Mouse (Mus musculus) kidney, postnatal 0 days (tissue): ENCODE data around the gene Dnah2. TPM values are rescaled to one million over a fixed set of nuclear protein-coding genes. Genes with fewer than 3 reads are reported as not detected.

Source experiments
- ATAC-seq: fragments of 200-750 bp; cut with Nextera tagmentation; replicated peaks from 2 replicates; pipeline ENCODE4 v1.8.0; 2017; ENCODE audit warnings: low read depth, moderate number of reproducible peaks, moderate TSS enrichment, moderate library complexity; ENCODE audit not compliant: low FRiP score
- DNase-seq: peaks from one replicate; pipeline ENCODE4 v3.0.0-alpha.2; 2016; ENCODE audit warnings: low spot score
- H3K27ac ChIP-seq: fragments of 300-500 bp; sonication (generic); 2 replicates; pipeline ENCODE4 v1.5.1; 2014; ENCODE audit warnings: mild to moderate bottlenecking
- H3K27me3 ChIP-seq: fragments of 300-500 bp; sonication (generic); 2 replicates; pipeline ENCODE4 v1.6.1; 2014; ENCODE audit warnings: low read length, mixed read lengths; ENCODE audit not compliant: insufficient read depth
- H3K36me3 ChIP-seq: fragments of 300-500 bp; sonication (generic); 2 replicates; pipeline ENCODE4 v1.6.1; 2014; ENCODE audit warnings: low read length, mixed read lengths; ENCODE audit not compliant: insufficient read depth
- H3K4me1 ChIP-seq: fragments of 300-500 bp; sonication (generic); replicated peaks from 2 replicates; pipeline ENCODE4 v1.6.1; 2014; ENCODE audit warnings: antibody characterized with exemption, low read length, mixed read lengths; ENCODE audit not compliant: insufficient read depth
- H3K4me2 ChIP-seq: fragments of 300-500 bp; sonication (generic); 2 replicates; pipeline ENCODE4 v1.6.1; 2014; ENCODE audit warnings: mild to moderate bottlenecking, low read length, moderate library complexity, mixed read lengths
- H3K4me3 ChIP-seq: fragments of 300-500 bp; sonication (generic); replicated peaks from 2 replicates; pipeline ENCODE4 v1.5.1; 2014; ENCODE audit warnings: low read depth, low read length
- H3K9ac ChIP-seq: fragments of 300-500 bp; sonication (generic); 2 replicates; pipeline ENCODE4 v1.6.1; 2014; ENCODE audit warnings: low read depth, low read length
- H3K9me3 ChIP-seq: fragments of 300-500 bp; sonication (generic); replicated peaks from 2 replicates; pipeline ENCODE4 v1.6.1; 2016; ENCODE audit warnings: low read length, inconsistent platforms, mixed read lengths
- CTCF ChIP-seq: IDR thresholded peaks from 2 replicates; pipeline ENCODE4 v1.5.1; 2016; ENCODE audit warnings: antibody characterized with exemption, low read depth, mild to moderate bottlenecking, moderate library complexity
- WGBS: fragments of 180-500 bp; shearing (Covaris S2); extraction: QIAGEN DNeasy Blood & Tissue Kit; methylation state at CpG from one replicate; pipeline ENCODE4 v1.1.7; 2014; 5-methylcytosine and 5-hydroxymethylcytosine counted together
- microRNA-seq: library from miRNA; unstranded; fragments of <30 nt; microRNA quantifications from one replicate; pipeline ENCODE4, GENCODE M21; 2016
- polyA plus RNA-seq: library from polyadenylated mRNA; unstranded; fragments of >200 nt; fragmentation: Nextera tagmentation; extraction: Ambion mirVana; gene quantifications from 2 replicates; pipeline ENCODE4 v1.2.1, GENCODE M21; 2015

Dnah2 gene
- polyA plus RNA-seq, 1 experiment from 2014 or later, result 0.32 TPM

GRCm38 (mm10) chr11:69372056-69372779, 176.7 kb downstream of the Dnah2 start:
- Histone ChIP-seq H3K36me3 (peaks cover 15% of the 10 kb centered on the region; the same call in 1 of the 2 replicates), H3K4me1 (peaks cover 15% of the 10 kb centered on the region), H3K27me3 (no peaks in the 10 kb centered on the region), H3K9ac (0 out of 2 replicates have a peak overlapping the region, but pooled peaks have one; percentile 27), H3K4me2 (peak overlapping the region; percentile 40), H3K27ac (peak overlapping the region; percentile 60), H3K4me3 (no peak overlapping the region), H3K9me3 (no peaks in the 10 kb centered on the region)
- DNase-seq (peak; percentile 50), ATAC-seq (no peak)
- 25% methylated on average over 12 of the region's 12 CpGs for WGBS
- no peak for TF ChIP-seq CTCF

- 28% methylated on average over 12 of the region's 12 CpGs for WGBS
- DNase-seq, result no peak
- Histone ChIP-seq H3K36me3 (peaks cover 12% of the 10 kb centered on the region; the same call in 1 of the 2 replicates), H3K4me1 (peaks cover 15% of the 10 kb centered on the region), H3K27me3 (no peaks in the 10 kb centered on the region), H3K27ac (peak overlapping the region; percentile 60), H3K4me3 (no peak overlapping the region), H3K9me3 (no peaks in the 10 kb centered on the region), H3K4me2 (peak overlapping the region; percentile 40), H3K9ac (0 out of 2 replicates have a peak overlapping the region, but pooled peaks have one; percentile 27)
- TF ChIP-seq CTCF, result no peak
- no peak for ATAC-seq
These were observed 177.3 kb downstream of the Dnah2 start for GRCm38 (mm10) chr11:69371601-69372000.

- ATAC-seq, result no peak
- peak overlapping the region; percentile 40 for H3K4me2 ChIP-seq
These were observed 178.1 kb downstream of the Dnah2 start for GRCm38 (mm10) chr11:69370817-69371215.

More at GRCm38 (mm10) chr11:69370817-69371215, 178.1 kb downstream of the Dnah2 start:
- no peak for TF ChIP-seq CTCF
- peak overlapping the region; percentile 47 for H3K27ac ChIP-seq
- peaks cover 12% of the 10 kb centered on the region; the same call in 1 of the 2 replicates for H3K36me3 ChIP-seq
- H3K4me3 ChIP-seq, result peak overlapping the region; percentile 13; the same call in 1 of the 2 replicates
- no peaks in the 10 kb centered on the region for H3K27me3 ChIP-seq
- 15% methylated on average over 9 of the region's 9 CpGs for WGBS
- DNase-seq, result peak; percentile 53
- peaks cover 19% of the 10 kb centered on the region for H3K4me1 ChIP-seq
- H3K9ac ChIP-seq, result no peak overlapping the region; the same call in 1 of the 2 replicates
- no peaks in the 10 kb centered on the region for H3K9me3 ChIP-seq

Small RNAs within 50 kb of the gene (microRNA-seq; reads per million reads assigned to microRNA genes)
- not detected for gene Gm27493

Other genes with a start within 250 kb of the Dnah2 start
- gene Cntrob, start 225.3 kb downstream of the Dnah2 start, polyA plus RNA-seq, result 12.6 and 14.5 TPM in 2 replicates
- 171 and 173 TPM in 2 replicates for gene Trappc1, start 225.1 kb downstream of the Dnah2 start, polyA plus RNA-seq
- gene Kcnab3, start 222.9 kb downstream of the Dnah2 start, polyA plus RNA-seq, result 2.5 and 2.8 TPM in 2 replicates
- 15.6 and 18.3 TPM in 2 replicates for gene Rnf227, start 208.6 kb downstream of the Dnah2 start, polyA plus RNA-seq
- 38.0 and 42.3 TPM in 2 replicates for gene Chd3, start 179.7 kb downstream of the Dnah2 start, polyA plus RNA-seq
- 183 and 198 TPM in 2 replicates for gene Naa38, start 153.6 kb downstream of the Dnah2 start, polyA plus RNA-seq
- gene Cyb5d1, start 153.5 kb downstream of the Dnah2 start, polyA plus RNA-seq, result 16.6 and 19.8 TPM in 2 replicates
- gene Tmem88, start 150.9 kb downstream of the Dnah2 start, polyA plus RNA-seq, result 55.5 and 61.3 TPM in 2 replicates
- gene Kdm6b, start 135.4 kb downstream of the Dnah2 start, polyA plus RNA-seq, result 23.2 and 26.8 TPM in 2 replicates
- 7.7 and 7.8 TPM in 2 replicates for gene Efnb3, start 11.1 kb upstream of the Dnah2 start, polyA plus RNA-seq
- 17.9 and 19.4 TPM in 2 replicates for gene Wrap53, start 31.1 kb upstream of the Dnah2 start, polyA plus RNA-seq
- 117 and 121 TPM in 2 replicates for gene Trp53, start 31.2 kb upstream of the Dnah2 start, polyA plus RNA-seq
- gene Atp1b2, start 56.8 kb upstream of the Dnah2 start, polyA plus RNA-seq, result 13.7 and 16.3 TPM in 2 replicates
- gene Shbg, start 68.8 kb upstream of the Dnah2 start, polyA plus RNA-seq, result 0.13 TPM in 1 of 2 replicates, not detected in the other
- 27.6 and 31.3 TPM in 2 replicates for gene Sat2, start 72.9 kb upstream of the Dnah2 start, polyA plus RNA-seq
- 17.4 and 18.4 TPM in 2 replicates for gene Fxr2, start 83.9 kb upstream of the Dnah2 start, polyA plus RNA-seq
- gene Sox15, start 106.2 kb upstream of the Dnah2 start, polyA plus RNA-seq, result 0.28 and 0.32 TPM in 2 replicates
- 82.6 and 85.7 TPM in 2 replicates for gene Mpdu1, start 113.5 kb upstream of the Dnah2 start, polyA plus RNA-seq
- 10.4 and 12.8 TPM in 2 replicates for gene Cd68, start 117.0 kb upstream of the Dnah2 start, polyA plus RNA-seq
- 468 and 493 TPM in 2 replicates for gene Eif4a1, start 123.3 kb upstream of the Dnah2 start, polyA plus RNA-seq
- 52.2 and 59.4 TPM in 2 replicates for gene Senp3, start 133.0 kb upstream of the Dnah2 start, polyA plus RNA-seq
- 0.43 and 0.89 TPM in 2 replicates for gene Tnfsf13, start 136.7 kb upstream of the Dnah2 start, polyA plus RNA-seq
- 14.1 and 15.8 TPM in 2 replicates for gene Tnfsf12, start 146.7 kb upstream of the Dnah2 start, polyA plus RNA-seq
- gene Tnfsfm13, start 147.0 kb upstream of the Dnah2 start, polyA plus RNA-seq, result 8.0 and 8.4 TPM in 2 replicates
- 19.0 and 21.0 TPM in 2 replicates for gene Polr2a, start 209.5 kb upstream of the Dnah2 start, polyA plus RNA-seq
- 0.17 TPM in 1 of 2 replicates, not detected in the other for gene Slc35g3, start 212.9 kb upstream of the Dnah2 start, polyA plus RNA-seq
- gene Zbtb4, start 216.8 kb upstream of the Dnah2 start, polyA plus RNA-seq, result 2.7 and 3.3 TPM in 2 replicates
- 12.0 and 12.1 TPM in 2 replicates for gene Chrnb1, start 246.8 kb upstream of the Dnah2 start, polyA plus RNA-seq